Comparison of ENCODE assay signal across 17 mouse cellular contexts in genomic region chr19:18969386-18969785, GRCm38 (mm10).
DNase-seq lines count a peak whose midpoint lies in the region; ATAC-seq lines count a peak whose summit lies in the region.
"Had no signal": no experiment of that assay in that cellular context is flagged by ENCODE, and none has a peak within 500 bp of the region (broad histone marks: within the 10 kb centered on the region; RNA-seq: fewer than 3 reads in every experiment).

No protein-coding gene starts in this region.

- no peaks in the 10 kb centered on the region for H3K36me3 ChIP-seq in midbrain, embryonic 10.5 days
- H3K36me3 ChIP-seq: heart, embryonic 15.5 days; kidney, embryonic 15.5 days had no signal

- DNase-seq in frontal cortex, postnatal 10 days (ENCODE audit: low spot score in 2 of 2): no peak
- peak; percentile 1 for DNase-seq in embryo, embryonic 11 days
- no peak for DNase-seq in midbrain, embryonic 10.5 days (ENCODE audit: low spot score)
- peak; percentile 92 for DNase-seq in retina, postnatal 1 day
- no peak for DNase-seq in thymus, adult 18-20 months
- DNase-seq in MN1 (ENCODE audit: low spot score): no peak
- DNase-seq in c-Kit-positive CD71-positive TER-119-positive erythroid progenitor cells, embryonic 14.5 days (ENCODE audit: low spot score): no peak
- DNase-seq: cerebellum, adult 9-11 months; gastrocnemius, adult 2 months; heart, adult 11 months; lung, postnatal 4 days had no signal

- WGBS in midbrain, embryonic 10.5 days: 49% methylated on average over 8 of the region's 8 CpGs

- no peaks in the 10 kb centered on the region for H3K27me3 ChIP-seq in midbrain, embryonic 10.5 days (ENCODE audit: low read depth, poor library complexity, severe bottlenecking)
- H3K27me3 ChIP-seq: heart, embryonic 15.5 days; kidney, embryonic 15.5 days had no signal

- no peak overlapping the region for H3K4me3 ChIP-seq in midbrain, embryonic 10.5 days
- H3K4me3 ChIP-seq: gastrocnemius, adult 2 months; heart, embryonic 15.5 days; kidney, embryonic 15.5 days had no signal

- no peaks in the 10 kb centered on the region for H3K9me3 ChIP-seq in midbrain, embryonic 10.5 days (replicated peaks)
- H3K9me3 ChIP-seq: heart, embryonic 15.5 days; kidney, embryonic 15.5 days had no signal

- H3K27ac ChIP-seq in midbrain, embryonic 10.5 days (replicated peaks): 0 out of 2 replicates have a peak overlapping the region, but pooled peaks have one; percentile 43
- H3K27ac ChIP-seq: gastrocnemius, adult 2 months; heart, embryonic 15.5 days; kidney, embryonic 15.5 days; stomach, postnatal 0 days had no signal

- peak; percentile 60 for ATAC-seq in frontal cortex, adult (ENCODE audit: low TSS enrichment)
- ATAC-seq: forebrain, embryonic 14.5 days; inflammation-experienced regulatory T-cells, adult 6 months had no signal

- H3K4me1 ChIP-seq in midbrain, embryonic 10.5 days: peaks cover 13% of the 10 kb centered on the region; the same call in 1 of the 2 replicates
- H3K4me1 ChIP-seq: kidney, embryonic 15.5 days had no signal

Comparison
In these comparisons a context has a peak if more than half of its experiments do, and no peak if none do; other contexts are left out.
1. DNase-seq: peak in embryo, embryonic 11 days (single experiment) and retina, postnatal 1 day (single experiment); none in frontal cortex, postnatal 10 days (0 of 2), midbrain, embryonic 10.5 days (single experiment), thymus, adult 18-20 months (0 of 2), MN1 (single experiment) and c-Kit-positive CD71-positive TER-119-positive erythroid progenitor cells, embryonic 14.5 days (single experiment).